Mouse (Mus musculus): ENCODE data around the gene Defb22. TPM values are rescaled to one million over a fixed set of nuclear protein-coding genes. Genes with fewer than 3 reads are reported as not detected.

The Defb22 gene
- polyA plus RNA-seq, 1 experiment, result not detected

GRCm38 (mm10) chr2:152503950-152504349 is 14.0 kb upstream of the Defb22 start:
- TF ChIP-seq TCF3 (IDR thresholded peaks at IDR 0.05; ENCODE audit: insufficient read length, low read depth), result no peak
- TF ChIP-seq REST (IDR thresholded peaks at IDR 0.05; ENCODE audit: insufficient read depth, insufficient read length), result no peak
- H3K79me2 ChIP-seq (ENCODE audit: control insufficient read depth, insufficient read depth), result no peaks in the 10 kb centered on the region
- no peaks in the 10 kb centered on the region for H3K36me3 ChIP-seq (ENCODE audit: control insufficient read depth, insufficient read depth)
- no peak overlapping the region for H3K4me3 ChIP-seq
- no peak overlapping the region for H3K4me2 ChIP-seq (ENCODE audit: low read depth)
- H3K27me3 ChIP-seq (ENCODE audit: control insufficient read depth, insufficient read depth, insufficient read length), result no peaks in the 10 kb centered on the region
- H3ac ChIP-seq (ENCODE audit: control insufficient read depth, insufficient read length), result no peak overlapping the region

GRCm38 (mm10) chr2:152500863-152501229 is 10.9 kb upstream of the Defb22 start:
- Histone ChIP-seq H3K4me3 (no peak overlapping the region), H3ac (ENCODE audit: control insufficient read depth, insufficient read length) (no peak overlapping the region), H3K36me3 (ENCODE audit: control insufficient read depth, insufficient read depth) (no peaks in the 10 kb centered on the region), H3K79me2 (ENCODE audit: control insufficient read depth, insufficient read depth) (no peaks in the 10 kb centered on the region), H3K4me2 (ENCODE audit: low read depth) (no peak overlapping the region), H3K27me3 (ENCODE audit: control insufficient read depth, insufficient read depth, insufficient read length) (no peaks in the 10 kb centered on the region)
- TF ChIP-seq POLR2AphosphoS2 (IDR thresholded peaks at IDR 0.05; ENCODE audit: insufficient read length, low read depth) (no peak), MAX (IDR thresholded peaks at IDR 0.05; ENCODE audit: low read depth) (no peak), MYOD1 (IDR thresholded peaks at IDR 0.05; ENCODE audit: control insufficient read depth in 1 of 3, insufficient read length in 2 of 3, low read depth in 2 of 3) (no peak), REST (IDR thresholded peaks at IDR 0.05; ENCODE audit: insufficient read depth, insufficient read length) (no peak), TCF3 (IDR thresholded peaks at IDR 0.05; ENCODE audit: insufficient read length, low read depth) (no peak), USF1 (IDR thresholded peaks at IDR 0.05; ENCODE audit: low read depth) (no peak), E2F4 (IDR thresholded peaks at IDR 0.05; ENCODE audit: insufficient read depth) (no peak), POLR2A (IDR thresholded peaks at IDR 0.05; ENCODE audit: insufficient read length, low read depth) (no peak), SRF (IDR thresholded peaks at IDR 0.05; ENCODE audit: control insufficient read depth, insufficient read length, low read depth) (no peak), MYOG (IDR thresholded peaks at IDR 0.05; ENCODE audit: control insufficient read depth in 1 of 3, insufficient read depth in 1 of 3, insufficient read length in 2 of 3, low read depth in 2 of 3) (no peak), CEBPB (IDR thresholded peaks at IDR 0.05; ENCODE audit: insufficient read depth, poor library complexity, severe bottlenecking) (no peak), TCF12 (IDR thresholded peaks at IDR 0.05; ENCODE audit: insufficient read depth, poor library complexity, severe bottlenecking) (no peak)

GRCm38 (mm10) chr2:152500204-152500862 is 10.4 kb upstream of the Defb22 start:
- Histone ChIP-seq H3K4me2 (ENCODE audit: low read depth) (no peak overlapping the region), H3K4me3 (no peak overlapping the region), H3K79me2 (ENCODE audit: control insufficient read depth, insufficient read depth) (no peaks in the 10 kb centered on the region), H3ac (ENCODE audit: control insufficient read depth, insufficient read length) (no peak overlapping the region), H3K27me3 (ENCODE audit: control insufficient read depth, insufficient read depth, insufficient read length) (no peaks in the 10 kb centered on the region), H3K36me3 (ENCODE audit: control insufficient read depth, insufficient read depth) (no peaks in the 10 kb centered on the region)
- TF ChIP-seq POLR2AphosphoS2 (IDR thresholded peaks at IDR 0.05; ENCODE audit: insufficient read length, low read depth) (no peak), REST (IDR thresholded peaks at IDR 0.05; ENCODE audit: insufficient read depth, insufficient read length) (no peak), SRF (IDR thresholded peaks at IDR 0.05; ENCODE audit: control insufficient read depth, insufficient read length, low read depth) (no peak), POLR2A (IDR thresholded peaks at IDR 0.05; ENCODE audit: insufficient read length, low read depth) (no peak), TCF3 (IDR thresholded peaks at IDR 0.05; ENCODE audit: insufficient read length, low read depth) (no peak), MYOG (IDR thresholded peaks at IDR 0.05; ENCODE audit: control insufficient read depth in 1 of 3, insufficient read depth in 1 of 3, insufficient read length in 2 of 3, low read depth in 2 of 3) (no peak)

GRCm38 (mm10) chr2:152498020-152498419 is 8.1 kb upstream of the Defb22 start:
- Histone ChIP-seq H3K27me3 (ENCODE audit: control insufficient read depth, insufficient read depth, insufficient read length) (no peaks in the 10 kb centered on the region), H3K4me3 (no peak overlapping the region)

GRCm38 (mm10) chr2:152493151-152493550 is 3.2 kb upstream of the Defb22 start:
- no peaks in the 10 kb centered on the region for H3K27me3 ChIP-seq (ENCODE audit: control insufficient read depth, insufficient read depth, insufficient read length)
- H3K79me2 ChIP-seq (ENCODE audit: control insufficient read depth, insufficient read depth), result no peaks in the 10 kb centered on the region
- H3K4me2 ChIP-seq (ENCODE audit: low read depth), result no peak overlapping the region
- H3K36me3 ChIP-seq (ENCODE audit: control insufficient read depth, insufficient read depth), result no peaks in the 10 kb centered on the region
- H3ac ChIP-seq (ENCODE audit: control insufficient read depth, insufficient read length), result no peak overlapping the region
- TF ChIP-seq MAX (IDR thresholded peaks at IDR 0.05; ENCODE audit: low read depth) (no peak), USF1 (IDR thresholded peaks at IDR 0.05; ENCODE audit: low read depth) (no peak), REST (IDR thresholded peaks at IDR 0.05; ENCODE audit: insufficient read depth, insufficient read length) (no peak), E2F4 (IDR thresholded peaks at IDR 0.05; ENCODE audit: insufficient read depth) (no peak), POLR2A (IDR thresholded peaks at IDR 0.05; ENCODE audit: insufficient read length, low read depth) (no peak), TCF12 (IDR thresholded peaks at IDR 0.05; ENCODE audit: insufficient read depth, poor library complexity, severe bottlenecking) (no peak), SRF (IDR thresholded peaks at IDR 0.05; ENCODE audit: control insufficient read depth, insufficient read length, low read depth) (no peak), MYOD1 (IDR thresholded peaks at IDR 0.05; ENCODE audit: control insufficient read depth in 1 of 3, insufficient read length in 2 of 3, low read depth in 2 of 3) (no peak), TCF3 (IDR thresholded peaks at IDR 0.05; ENCODE audit: insufficient read length, low read depth) (no peak), POLR2AphosphoS2 (IDR thresholded peaks at IDR 0.05; ENCODE audit: insufficient read length, low read depth) (no peak), CEBPB (IDR thresholded peaks at IDR 0.05; ENCODE audit: insufficient read depth, poor library complexity, severe bottlenecking) (no peak), MYOG (IDR thresholded peaks at IDR 0.05; ENCODE audit: control insufficient read depth in 1 of 3, insufficient read depth in 1 of 3, insufficient read length in 2 of 3, low read depth in 2 of 3) (no peak)
- no peak overlapping the region for H3K4me3 ChIP-seq

More at GRCm38 (mm10) chr2:152498020-152498419, 8.1 kb upstream of the Defb22 start:
- H3K4me2 ChIP-seq (ENCODE audit: low read depth), result no peak overlapping the region
- no peak for TF ChIP-seq POLR2AphosphoS2 (IDR thresholded peaks at IDR 0.05; ENCODE audit: insufficient read length, low read depth)
- TF ChIP-seq CEBPB (IDR thresholded peaks at IDR 0.05; ENCODE audit: insufficient read depth, poor library complexity, severe bottlenecking), result no peak
- H3K79me2 ChIP-seq (ENCODE audit: control insufficient read depth, insufficient read depth), result no peaks in the 10 kb centered on the region
- no peak overlapping the region for H3ac ChIP-seq (ENCODE audit: control insufficient read depth, insufficient read length)
- no peaks in the 10 kb centered on the region for H3K36me3 ChIP-seq (ENCODE audit: control insufficient read depth, insufficient read depth)

Data from myocyte (in vitro differentiated cells).